Mouse (Mus musculus) forebrain, embryonic 14.5 days (tissue): ENCODE measurements around the gene Ccl5. TPM values are rescaled to one million over a fixed set of nuclear protein-coding genes. Genes with fewer than 3 reads are reported as not detected.

ENCODE experiments used
- ATAC-seq: fragments of 200-750 bp; cut with Nextera tagmentation; 2 replicates; pipeline ENCODE4 v1.8.0; 2017; ENCODE audit warnings: mild to moderate bottlenecking, moderate library complexity
- DNase-seq: peaks from one replicate; pipeline ENCODE4 v3.0.0-alpha.2; 2015; ENCODE audit warnings: low spot score
- H3K27ac ChIP-seq: fragments of 300-500 bp; sonication (generic); 2 replicates; pipeline ENCODE4 v1.5.1; 2014; ENCODE audit warnings: low read depth, mild to moderate bottlenecking, control low read depth, low read length, moderate library complexity
- H3K27me3 ChIP-seq: fragments of 300-500 bp; sonication (generic); replicated peaks from 2 replicates; pipeline ENCODE4 v1.6.1; 2014; ENCODE audit warnings: low read length, control low read depth, mixed read lengths; ENCODE audit not compliant: control insufficient read depth, insufficient read depth
- H3K36me3 ChIP-seq: fragments of 300-500 bp; sonication (generic); 2 replicates; pipeline ENCODE4 v1.6.1; 2014; ENCODE audit warnings: low read length, control low read depth; ENCODE audit not compliant: control insufficient read depth, insufficient read depth
- H3K4me1 ChIP-seq: fragments of 300-500 bp; sonication (generic); 2 replicates; pipeline ENCODE4 v1.6.1; 2014; ENCODE audit warnings: antibody characterized with exemption, low read length, control low read depth; ENCODE audit not compliant: control insufficient read depth, insufficient read depth
- H3K4me2 ChIP-seq: fragments of 300-500 bp; sonication (generic); 2 replicates; pipeline ENCODE4 v1.6.1; 2014; ENCODE audit warnings: mild to moderate bottlenecking, control low read depth, low read length
- H3K4me3 ChIP-seq: fragments of 300-500 bp; sonication (generic); 2 replicates; pipeline ENCODE4 v1.5.1; 2014; ENCODE audit warnings: low read depth, low read length, control low read depth
- H3K9ac ChIP-seq: fragments of 300-500 bp; sonication (generic); 2 replicates; pipeline ENCODE4 v1.6.1; 2014; ENCODE audit warnings: mild to moderate bottlenecking, low read length, control low read depth, moderate library complexity
- H3K9me3 ChIP-seq: fragments of 300-500 bp; sonication (generic); replicated peaks from 2 replicates; pipeline ENCODE4 v1.6.1; 2016; ENCODE audit warnings: low read length, control low read depth, mixed read lengths; ENCODE audit not compliant: control insufficient read depth
- WGBS: fragments of 180-500 bp; shearing (Covaris S2); extraction: QIAGEN DNeasy Blood & Tissue Kit; methylation state at CpG from one replicate; pipeline ENCODE4 v1.1.7; 2014; 5-methylcytosine and 5-hydroxymethylcytosine counted together
- polyA plus RNA-seq: library from polyadenylated mRNA; unstranded; fragments of >200 nt; fragmentation: Nextera tagmentation; extraction: Ambion mirVana; gene quantifications from 2 replicates; pipeline ENCODE4 v1.2.1, GENCODE M21; 2014

The Ccl5 gene
- polyA plus RNA-seq, 1 experiment from 2014 or later, result 0.33 TPM

DNA sequence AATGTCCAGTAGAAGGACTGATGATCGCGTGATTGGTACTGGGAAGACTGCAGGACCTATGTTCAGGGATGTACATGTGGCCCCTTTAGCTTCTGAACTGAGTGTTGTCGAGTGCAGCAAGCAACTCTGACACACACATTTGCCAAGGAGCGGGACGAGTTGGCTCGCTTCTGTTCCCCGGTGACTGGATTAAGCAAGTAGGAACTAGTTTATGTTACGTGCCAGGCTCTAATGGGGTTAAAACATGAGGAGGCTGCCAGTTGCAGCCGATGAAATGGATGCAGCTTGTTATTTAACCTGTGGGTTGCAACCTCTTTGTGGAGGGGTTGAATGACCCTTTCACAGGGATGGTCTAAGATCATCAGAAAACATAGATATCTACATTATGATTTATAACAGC, 37.7 kb upstream of the Ccl5 start:
- H3K9ac ChIP-seq, result no peak overlapping the region
- H3K27me3 ChIP-seq, result no peaks in the 10 kb centered on the region
- no peak overlapping the region for H3K4me3 ChIP-seq
- H3K9me3 ChIP-seq, result no peaks in the 10 kb centered on the region
- H3K36me3 ChIP-seq, result no peaks in the 10 kb centered on the region
- ATAC-seq (no peak), DNase-seq (no peak)
- H3K4me2 ChIP-seq, result no peak overlapping the region
- no peaks in the 10 kb centered on the region for H3K4me1 ChIP-seq
- WGBS, result 94% methylated on average over 9 of the region's 9 CpGs
- no peak overlapping the region for H3K27ac ChIP-seq

- H3K4me2 ChIP-seq, result no peak overlapping the region
- no peak overlapping the region for H3K9ac ChIP-seq
- no peaks in the 10 kb centered on the region for H3K27me3 ChIP-seq
- no peak overlapping the region for H3K4me3 ChIP-seq
- DNase-seq, result no peak
- ATAC-seq, result no peak
- H3K4me1 ChIP-seq, result no peaks in the 10 kb centered on the region
- no peaks in the 10 kb centered on the region for H3K36me3 ChIP-seq
- no peak overlapping the region for H3K27ac ChIP-seq
- 71% methylated on average over 7 of the region's 7 CpGs for WGBS
- H3K9me3 ChIP-seq, result no peaks in the 10 kb centered on the region
Measured at GRCm38 (mm10) chr11:83567311-83567710, 37.0 kb upstream of the Ccl5 start.

- H3K9ac ChIP-seq, result no peak overlapping the region
- H3K4me3 ChIP-seq, result no peak overlapping the region
- H3K4me2 ChIP-seq, result no peak overlapping the region
- no peak for DNase-seq
- no peaks in the 10 kb centered on the region for H3K4me1 ChIP-seq
- no peaks in the 10 kb centered on the region for H3K36me3 ChIP-seq
- no peak overlapping the region for H3K27ac ChIP-seq
- no peaks in the 10 kb centered on the region for H3K27me3 ChIP-seq
- H3K9me3 ChIP-seq, result no peaks in the 10 kb centered on the region
- no peak for ATAC-seq
Measured at GRCm38 (mm10) chr11:83566617-83567016, 36.3 kb upstream of the Ccl5 start.

- Histone ChIP-seq H3K36me3 (no peaks in the 10 kb centered on the region), H3K4me2 (no peak overlapping the region), H3K27ac (no peak overlapping the region), H3K4me3 (no peak overlapping the region), H3K9me3 (no peaks in the 10 kb centered on the region), H3K27me3 (no peaks in the 10 kb centered on the region), H3K9ac (no peak overlapping the region), H3K4me1 (no peaks in the 10 kb centered on the region)
- ATAC-seq (no peak), DNase-seq (no peak)
- 77% methylated on average over 2 of the region's 2 CpGs for WGBS
Measured at GRCm38 (mm10) chr11:83563754-83564153, 33.4 kb upstream of the Ccl5 start.

DNA sequence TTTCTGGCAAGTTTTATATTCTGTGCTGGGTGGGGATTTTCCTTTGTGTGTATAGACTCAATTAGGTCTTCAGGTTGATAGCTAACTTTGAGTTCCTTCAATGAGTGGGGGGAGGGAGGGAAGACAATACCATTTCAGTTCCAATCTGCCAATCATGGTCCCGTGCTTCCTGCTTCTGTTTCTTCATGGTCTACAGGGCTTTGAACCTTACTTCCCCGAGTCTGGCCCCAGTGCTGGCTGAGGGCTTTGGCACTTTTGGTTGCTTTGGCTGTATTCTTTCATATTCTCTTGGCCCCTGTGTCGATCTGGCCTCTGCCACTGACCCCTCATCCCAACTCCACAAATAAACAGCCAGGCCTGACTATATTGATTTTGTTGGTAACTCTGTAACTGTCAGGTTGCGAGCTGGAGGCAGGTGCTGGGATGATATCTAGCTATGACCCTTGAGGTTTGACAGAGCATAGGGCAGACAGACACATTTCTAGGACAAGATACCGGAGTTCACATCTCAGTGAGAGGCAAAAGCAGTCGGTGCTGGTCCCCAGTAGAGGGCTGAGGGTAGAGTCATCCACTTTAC, 32.1 kb upstream of the Ccl5 start:
- Histone ChIP-seq H3K27ac (no peak overlapping the region), H3K4me1 (no peaks in the 10 kb centered on the region), H3K9ac (no peak overlapping the region), H3K27me3 (no peaks in the 10 kb centered on the region), H3K9me3 (no peaks in the 10 kb centered on the region), H3K4me3 (no peak overlapping the region), H3K36me3 (no peaks in the 10 kb centered on the region), H3K4me2 (no peak overlapping the region)
- ATAC-seq, result no peak
- DNase-seq, result no peak
- WGBS, result 70% methylated on average over 6 of the region's 6 CpGs

GRCm38 (mm10) chr11:83560405-83560804, 30.1 kb upstream of the Ccl5 start:
- 77% methylated on average over 6 of the region's 6 CpGs for WGBS
- Histone ChIP-seq H3K4me3 (no peak overlapping the region), H3K9ac (no peak overlapping the region), H3K27ac (no peak overlapping the region), H3K27me3 (no peaks in the 10 kb centered on the region), H3K36me3 (no peaks in the 10 kb centered on the region), H3K9me3 (no peaks in the 10 kb centered on the region), H3K4me1 (no peaks in the 10 kb centered on the region), H3K4me2 (no peak overlapping the region)
- ATAC-seq (no peak), DNase-seq (no peak)

GRCm38 (mm10) chr11:83557074-83557473, 26.8 kb upstream of the Ccl5 start:
- ATAC-seq (no peak; the same call in 1 of the 2 replicates), DNase-seq (no peak)
- Histone ChIP-seq H3K27me3 (no peaks in the 10 kb centered on the region), H3K4me3 (no peak overlapping the region), H3K36me3 (no peaks in the 10 kb centered on the region), H3K9ac (no peak overlapping the region), H3K9me3 (no peaks in the 10 kb centered on the region), H3K4me1 (no peaks in the 10 kb centered on the region), H3K27ac (no peak overlapping the region), H3K4me2 (no peak overlapping the region)
- WGBS, result 26% methylated on average over 10 of the region's 10 CpGs

DNA sequence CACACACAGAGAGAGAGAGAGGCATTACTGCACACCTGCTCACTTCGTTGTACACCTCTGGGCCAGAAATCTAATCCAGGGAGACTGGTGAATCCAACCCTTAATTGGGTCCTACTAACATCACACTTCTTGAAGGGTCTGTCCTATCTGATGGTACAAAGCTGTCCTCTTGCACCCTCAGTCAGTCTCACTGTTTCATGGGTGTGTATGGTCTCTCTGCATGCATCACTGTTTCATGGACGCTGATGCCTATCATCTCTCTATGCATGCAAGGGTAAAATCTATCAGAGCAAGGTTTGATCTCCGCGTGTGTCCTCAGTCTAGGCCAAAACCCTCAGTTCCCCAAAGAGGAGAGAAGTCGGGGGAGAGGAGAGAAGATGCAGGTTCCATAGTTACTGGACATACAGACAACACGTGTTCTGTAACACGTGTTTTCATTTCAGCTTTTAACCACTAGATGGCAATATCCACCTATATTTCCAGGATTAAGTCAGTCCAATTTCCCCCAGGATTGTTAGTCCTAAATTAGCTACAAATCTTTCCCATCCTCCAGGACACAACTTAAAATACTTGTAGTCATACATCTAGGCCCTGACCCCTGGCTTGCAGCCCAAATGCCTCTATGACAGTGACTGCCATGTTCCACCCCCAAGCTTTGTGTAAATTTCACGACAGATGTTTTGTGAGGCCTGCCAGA, 25.9 kb upstream of the Ccl5 start:
- no peaks in the 10 kb centered on the region for H3K4me1 ChIP-seq
- no peaks in the 10 kb centered on the region for H3K9me3 ChIP-seq
- H3K4me2 ChIP-seq, result no peak overlapping the region
- H3K9ac ChIP-seq, result no peak overlapping the region
- no peak overlapping the region for H3K27ac ChIP-seq
- no peaks in the 10 kb centered on the region for H3K36me3 ChIP-seq
- ATAC-seq (peak; percentile 63), DNase-seq (peak; percentile 93)
- WGBS, result 26% methylated on average over 8 of the region's 8 CpGs
- no peak overlapping the region for H3K4me3 ChIP-seq
- no peaks in the 10 kb centered on the region for H3K27me3 ChIP-seq

DNA sequence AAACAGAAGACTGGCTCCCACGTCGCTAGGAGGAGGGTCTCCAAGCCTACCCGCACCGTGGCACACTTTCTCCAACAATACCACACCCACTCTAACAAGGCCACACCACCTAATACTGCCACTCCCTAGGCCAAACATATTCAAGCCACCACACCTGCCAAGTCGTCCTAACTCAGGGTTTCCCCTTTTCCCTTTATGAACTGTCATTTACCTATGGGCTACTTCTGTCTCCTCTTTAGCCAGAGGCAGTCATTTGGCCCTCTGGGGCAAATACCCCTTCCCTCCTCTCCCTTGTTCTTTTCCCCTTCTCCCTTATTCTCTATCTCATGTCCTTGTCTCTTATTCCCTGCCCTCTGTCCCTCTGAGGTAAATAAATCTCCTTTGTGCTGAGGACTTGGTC, 21.4 kb upstream of the Ccl5 start:
- Histone ChIP-seq H3K36me3 (no peaks in the 10 kb centered on the region), H3K27me3 (no peaks in the 10 kb centered on the region), H3K9ac (no peak overlapping the region), H3K27ac (no peak overlapping the region), H3K9me3 (no peaks in the 10 kb centered on the region), H3K4me1 (no peaks in the 10 kb centered on the region), H3K4me3 (no peak overlapping the region), H3K4me2 (no peak overlapping the region)
- ATAC-seq (no peak), DNase-seq (no peak)
- 90% methylated on average over 5 of the region's 5 CpGs for WGBS
